Comparison of ENCODE assay signal across 25 mouse cellular contexts in genomic region chr9:114556276-114556855, GRCm38 (mm10). TPM values are rescaled to one million over a fixed set of nuclear protein-coding genes. Genes with fewer than 3 reads are reported as not detected.
A peak's percentile ranks its signal among the peaks of the same experiment; 100 is the strongest.
DNase-seq lines count a peak whose midpoint lies in the region; ATAC-seq and TF ChIP-seq lines count a peak whose summit lies in the region.
"Had no signal": no experiment of that assay in that cellular context is flagged by ENCODE, and none has a peak within 500 bp of the region (broad histone marks: within the 10 kb centered on the region; RNA-seq: fewer than 3 reads in every experiment).

No protein-coding gene starts in this region.

- TF ChIP-seq POLR2A in ES-Bruce4 (IDR thresholded peaks at IDR 0.05; ENCODE audit: insufficient read depth, low read length) = no peak

- H3K9me3 ChIP-seq in heart, embryonic 12.5 days (replicated peaks) = no peaks in the 10 kb centered on the region
- no peaks in the 10 kb centered on the region for H3K9me3 ChIP-seq in ES-Bruce4 (replicated peaks; ENCODE audit: control insufficient read depth, insufficient read depth, low read length, poor library complexity, severe bottlenecking)
- no peaks in the 10 kb centered on the region for H3K9me3 ChIP-seq in intestine, embryonic 15.5 days
- no peaks in the 10 kb centered on the region for H3K9me3 ChIP-seq in liver, embryonic 16.5 days (replicated peaks; ENCODE audit: control insufficient read depth, low read length)

- H3K9ac ChIP-seq in heart, embryonic 12.5 days = no peak overlapping the region
- H3K9ac ChIP-seq in ES-Bruce4 (ENCODE audit: low read depth, poor library complexity, severe bottlenecking) = peak overlapping the region; percentile 6
- H3K9ac ChIP-seq in intestine, embryonic 15.5 days = no peak overlapping the region
- no peak overlapping the region for H3K9ac ChIP-seq in liver, embryonic 16.5 days (ENCODE audit: low read depth, low read length)
- H3K9ac ChIP-seq: lung, embryonic 14.5 days had no signal

- 41% methylated on average over 10 of the region's 10 CpGs for WGBS in heart, embryonic 12.5 days
- WGBS in intestine, embryonic 15.5 days = 41% methylated on average over 10 of the region's 10 CpGs
- WGBS in liver, embryonic 16.5 days (ENCODE audit: insufficient replicate concordance) = 52% methylated on average over 10 of the region's 10 CpGs

- DNase-seq in heart, postnatal 14 days = no peak
- no peak for DNase-seq in urinary bladder, adult 18-20 months (ENCODE audit: low spot score in 2 of 2)
- DNase-seq in adrenal gland, adult 2 months = no peak
- DNase-seq: adrenal gland, postnatal 25 days; cerebellum, adult 9-10 months; gastrocnemius, adult 2 months; heart, adult 2 months; kidney, adult 11 months; kidney, postnatal 25 days; lung, embryonic 14.5 days; thymus, postnatal 4 days had no signal

- no peak for TF ChIP-seq CTCF in ES-Bruce4 (IDR thresholded peaks at IDR 0.05; ENCODE audit: low read depth, low read length)

- ATAC-seq in heart, embryonic 12.5 days (ENCODE audit: insufficient number of reproducible peaks, low FRiP score) = no peak
- no peak for ATAC-seq in intestine, embryonic 15.5 days
- ATAC-seq in liver, embryonic 16.5 days (ENCODE audit: low read depth) = no peak
- ATAC-seq in CD4-positive, CD25-positive, alpha-beta regulatory T cell, adult 4 months = no peak
- ATAC-seq: forebrain, embryonic 16.5 days; midbrain, embryonic 16.5 days had no signal

- intact Hi-C loops in heart, postnatal 14 days (cut with DNase I) = no loop called here

- H3K4me2 ChIP-seq in heart, embryonic 12.5 days = peak overlapping the region; percentile 38
- peak overlapping the region; percentile 93 for H3K4me2 ChIP-seq in intestine, embryonic 15.5 days (replicated peaks)
- H3K4me2 ChIP-seq in liver, embryonic 16.5 days (ENCODE audit: low read depth, low read length) = peak overlapping the region; percentile 49
- H3K4me2 ChIP-seq: lung, embryonic 14.5 days had no signal

- peak; percentile 92 for TF ChIP-seq EP300 in ES-Bruce4 (IDR thresholded peaks at IDR 0.05; ENCODE audit: insufficient read depth, low read depth, low read length)

- no peak overlapping the region for H3K27ac ChIP-seq in heart, embryonic 12.5 days (ENCODE audit: poor library complexity, severe bottlenecking)
- peak overlapping the region; percentile 95 for H3K27ac ChIP-seq in ES-Bruce4 (ENCODE audit: insufficient read depth, low read length)
- peak overlapping the region; percentile 29; the same call in 1 of the 2 replicates for H3K27ac ChIP-seq in intestine, embryonic 15.5 days
- H3K27ac ChIP-seq in liver, embryonic 16.5 days (ENCODE audit: low read length) = peak overlapping the region; percentile 67
- H3K27ac ChIP-seq: gastrocnemius, adult 2 months; heart, adult 2 months had no signal

- H3K4me3 ChIP-seq in heart, embryonic 12.5 days = no peak overlapping the region
- H3K4me3 ChIP-seq in ES-Bruce4 (ENCODE audit: low read depth, low read length) = peak overlapping the region; percentile 73
- 0 out of 2 replicates have a peak overlapping the region, but pooled peaks have one; percentile 2 for H3K4me3 ChIP-seq in intestine, embryonic 15.5 days (replicated peaks)
- peak overlapping the region; percentile 14; the same call in 1 of the 2 replicates for H3K4me3 ChIP-seq in liver, embryonic 16.5 days (ENCODE audit: low read depth, low read length)
- H3K4me3 ChIP-seq: gastrocnemius, adult 2 months; heart, adult 2 months had no signal

- H3K36me3 ChIP-seq in heart, embryonic 12.5 days = no peaks in the 10 kb centered on the region
- H3K36me3 ChIP-seq in ES-Bruce4 (ENCODE audit: control insufficient read depth, insufficient read depth, low read length, poor library complexity, severe bottlenecking) = peaks cover 33% of the 10 kb centered on the region
- H3K36me3 ChIP-seq in intestine, embryonic 15.5 days = no peaks in the 10 kb centered on the region
- H3K36me3 ChIP-seq in liver, embryonic 16.5 days (ENCODE audit: control insufficient read depth, insufficient read depth) = no peaks in the 10 kb centered on the region

- peaks cover 34% of the 10 kb centered on the region for H3K27me3 ChIP-seq in heart, embryonic 12.5 days (replicated peaks)
- no peaks in the 10 kb centered on the region for H3K27me3 ChIP-seq in ES-Bruce4 (ENCODE audit: control insufficient read depth, insufficient read depth, low read length, poor library complexity, severe bottlenecking)
- H3K27me3 ChIP-seq in intestine, embryonic 15.5 days (replicated peaks) = peaks cover 15% of the 10 kb centered on the region
- peaks cover 20% of the 10 kb centered on the region for H3K27me3 ChIP-seq in liver, embryonic 16.5 days (ENCODE audit: control insufficient read depth, insufficient read depth, low read depth, low read length)

- H3K4me1 ChIP-seq in heart, embryonic 12.5 days (replicated peaks) = peaks cover 41% of the 10 kb centered on the region
- peaks cover 6% of the 10 kb centered on the region for H3K4me1 ChIP-seq in ES-Bruce4 (ENCODE audit: control insufficient read depth, insufficient read depth, low read length)
- H3K4me1 ChIP-seq in intestine, embryonic 15.5 days (replicated peaks) = peaks cover 17% of the 10 kb centered on the region; the same call in 1 of the 2 replicates
- peaks cover 3% of the 10 kb centered on the region; the same call in 1 of the 2 replicates for H3K4me1 ChIP-seq in liver, embryonic 16.5 days (ENCODE audit: control insufficient read depth, low read depth, low read length)

RNA-seq across cellular contexts. Expression of gene Trim71, which starts 7.8 kb away (rescaled TPM):
- 0.40 and 0.63 TPM in 2 replicates for polyA plus RNA-seq in heart, embryonic 12.5 days (2016; fragmentation: Nextera tagmentation; extraction: Ambion mirVana)
- total RNA-seq in heart, postnatal 14 days (2021) = not detected
- polyA plus RNA-seq in ES-Bruce4 (2011; ENCODE audit: insufficient read depth, insufficient read length, low read depth, missing spikeins) = 120 and 122 TPM in 2 replicates
- 4.1 TPM in 2 replicates for polyA plus RNA-seq in intestine, embryonic 15.5 days (2015; fragmentation: Nextera tagmentation; extraction: Ambion mirVana)
- 0.69 and 0.71 TPM in 2 replicates for polyA plus RNA-seq in liver, embryonic 16.5 days (2015; fragmentation: Nextera tagmentation; extraction: Ambion mirVana)
- not detected for polyA plus RNA-seq in CD4-positive, CD25-positive, alpha-beta regulatory T cell, adult 4 months (2017; shearing (Covaris generic))
- total RNA-seq in adrenal gland, adult 2 months (2021) = not detected
- polyA plus RNA-seq in adrenal gland, adult 2 months (2012; rRNA removed) = 0.01 TPM in 1 of 2 replicates, not detected in the other
- total RNA-seq: gastrocnemius, adult 2 months; heart, adult 2 months; hematopoietic stem cell, adult 5-6 weeks; megakaryocyte, adult 5-6 weeks; MEL had no signal
- polyA plus RNA-seq: heart, adult 2 months; small intestine, adult 2 months had no signal

RNA-seq across cellular contexts. Expression of gene C130032M10Rik, which starts 40.9 kb away (rescaled TPM):
- polyA plus RNA-seq in heart, embryonic 12.5 days (2016; fragmentation: Nextera tagmentation; extraction: Ambion mirVana) = 0.64 and 1.3 TPM in 2 replicates
- not detected for total RNA-seq in heart, postnatal 14 days (2021)
- polyA plus RNA-seq in ES-Bruce4 (2011; ENCODE audit: insufficient read depth, insufficient read length, low read depth, missing spikeins) = not detected in 2 replicates
- 0.48 and 0.58 TPM in 2 replicates for polyA plus RNA-seq in intestine, embryonic 15.5 days (2015; fragmentation: Nextera tagmentation; extraction: Ambion mirVana)
- not detected in 2 replicates for polyA plus RNA-seq in liver, embryonic 16.5 days (2015; fragmentation: Nextera tagmentation; extraction: Ambion mirVana)
- not detected for polyA plus RNA-seq in CD4-positive, CD25-positive, alpha-beta regulatory T cell, adult 4 months (2017; shearing (Covaris generic))
- under 1 TPM in 1 of 2 experiments, not detected in 1; 0.40 TPM for total RNA-seq in adrenal gland, adult 2 months (2021)
- polyA plus RNA-seq in adrenal gland, adult 2 months (2012; rRNA removed) = 0.75 TPM in 1 of 2 replicates, not detected in the other
- total RNA-seq: adrenal gland, postnatal 25 days; gastrocnemius, adult 2 months; heart, adult 2 months; hematopoietic stem cell, adult 5-6 weeks; layer of hippocampus, postnatal 14 days; left cerebral cortex, postnatal 14 days; megakaryocyte, adult 5-6 weeks; MEL had no signal
- polyA plus RNA-seq: forebrain, embryonic 16.5 days; heart, adult 2 months; lung, embryonic 14.5 days; midbrain, embryonic 16.5 days; neural tube, embryonic 11.5 days; small intestine, adult 2 months had no signal

RNA-seq across cellular contexts. Expression of gene Ccr4, which starts 51.6 kb away (rescaled TPM):
- polyA plus RNA-seq in heart, embryonic 12.5 days (2016; fragmentation: Nextera tagmentation; extraction: Ambion mirVana) = not detected in 2 replicates
- under 1 TPM in 1 of 2 experiments, not detected in 1; 0.68 TPM for total RNA-seq in heart, postnatal 14 days (2021)
- 0.57 and 1.4 TPM in 2 replicates for polyA plus RNA-seq in ES-Bruce4 (2011; ENCODE audit: insufficient read depth, insufficient read length, low read depth, missing spikeins)
- 0.56 and 0.63 TPM in 2 replicates for polyA plus RNA-seq in intestine, embryonic 15.5 days (2015; fragmentation: Nextera tagmentation; extraction: Ambion mirVana)
- polyA plus RNA-seq in liver, embryonic 16.5 days (2015; fragmentation: Nextera tagmentation; extraction: Ambion mirVana) = not detected in 2 replicates
- 10 to 100 TPM; 27.8 to 29.8 TPM for polyA plus RNA-seq in CD4-positive, CD25-positive, alpha-beta regulatory T cell, adult 4 months (2017; shearing (Covaris generic))
- total RNA-seq in adrenal gland, adult 2 months (2021) = not detected
- not detected in 2 replicates for polyA plus RNA-seq in adrenal gland, adult 2 months (2012; rRNA removed)
- total RNA-seq: adrenal gland, postnatal 25 days; gastrocnemius, adult 2 months; heart, adult 2 months; hematopoietic stem cell, adult 5-6 weeks; layer of hippocampus, postnatal 14 days; left cerebral cortex, postnatal 14 days; MEL had no signal
- polyA plus RNA-seq: forebrain, embryonic 16.5 days; heart, adult 2 months; lung, embryonic 14.5 days; midbrain, embryonic 16.5 days; neural tube, embryonic 11.5 days had no signal

Comparison
In these comparisons a context has a peak if more than half of its experiments do, and no peak if none do; other contexts are left out.
1. H3K4me2 ChIP-seq: peak in every context shown above with its lines; median percentile 93 in intestine, embryonic 15.5 days; 49 in liver, embryonic 16.5 days; 38 in heart, embryonic 12.5 days.
2. RNA of gene Trim71, which starts 7.8 kb away (polyA plus RNA-seq): 120 to 122 TPM in ES-Bruce4; 4.1 TPM in intestine, embryonic 15.5 days, 0.69 to 0.71 TPM in liver, embryonic 16.5 days, 0.40 to 0.63 TPM in heart, embryonic 12.5 days, not detected in CD4-positive, CD25-positive, alpha-beta regulatory T cell, adult 4 months and 0.01 TPM in adrenal gland, adult 2 months; every median in the first group is over 10 times any median in the second.
3. RNA of gene Ccr4, which starts 51.6 kb away (polyA plus RNA-seq): 27.8 to 29.8 TPM in CD4-positive, CD25-positive, alpha-beta regulatory T cell, adult 4 months; 0.56 to 0.63 TPM in intestine, embryonic 15.5 days, 0.57 to 1.4 TPM in ES-Bruce4, not detected in liver, embryonic 16.5 days, not detected in heart, embryonic 12.5 days and not detected in adrenal gland, adult 2 months; every median in the first group is over 10 times any median in the second.